Mouse (Mus musculus): ENCODE results near the gene Tex38.
A peak's percentile ranks its signal among the peaks of the same experiment; 100 is the strongest.

The Tex38 gene

GRCm38 (mm10) chr4:115780918-115781317, at the start of gene Tex38:
Gene Tex38 (minus strand): TSS chr4:115781018.
- no peak for DNase-seq (ENCODE audit: low read depth, low spot score)

DNA sequence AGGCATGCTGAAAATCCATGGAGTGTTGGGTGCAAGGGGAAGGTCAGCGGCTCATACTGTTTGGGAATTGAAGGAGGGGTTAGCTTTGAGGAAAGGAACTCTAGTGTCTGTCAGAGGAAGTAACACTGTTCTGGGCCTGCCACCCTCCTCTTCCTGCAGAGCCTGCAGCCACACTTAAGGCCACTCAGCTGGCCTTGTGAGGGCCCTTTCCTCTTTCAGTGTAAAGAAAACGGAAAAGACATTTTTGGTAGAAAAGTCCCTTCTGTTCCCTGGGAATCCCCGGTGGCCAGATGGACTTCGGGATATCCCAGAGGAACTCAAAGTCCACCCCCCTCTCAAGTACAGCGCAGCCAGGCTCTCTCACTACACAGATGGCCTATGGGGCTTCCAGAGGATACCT, 49.7 kb upstream of the Tex38 start:
- DNase-seq (ENCODE audit: low read depth, low spot score), result no peak

GRCm38 (mm10) chr4:115828572-115828902, 47.7 kb upstream of the Tex38 start:
- no peak for DNase-seq (ENCODE audit: low read depth, low spot score)

DNA sequence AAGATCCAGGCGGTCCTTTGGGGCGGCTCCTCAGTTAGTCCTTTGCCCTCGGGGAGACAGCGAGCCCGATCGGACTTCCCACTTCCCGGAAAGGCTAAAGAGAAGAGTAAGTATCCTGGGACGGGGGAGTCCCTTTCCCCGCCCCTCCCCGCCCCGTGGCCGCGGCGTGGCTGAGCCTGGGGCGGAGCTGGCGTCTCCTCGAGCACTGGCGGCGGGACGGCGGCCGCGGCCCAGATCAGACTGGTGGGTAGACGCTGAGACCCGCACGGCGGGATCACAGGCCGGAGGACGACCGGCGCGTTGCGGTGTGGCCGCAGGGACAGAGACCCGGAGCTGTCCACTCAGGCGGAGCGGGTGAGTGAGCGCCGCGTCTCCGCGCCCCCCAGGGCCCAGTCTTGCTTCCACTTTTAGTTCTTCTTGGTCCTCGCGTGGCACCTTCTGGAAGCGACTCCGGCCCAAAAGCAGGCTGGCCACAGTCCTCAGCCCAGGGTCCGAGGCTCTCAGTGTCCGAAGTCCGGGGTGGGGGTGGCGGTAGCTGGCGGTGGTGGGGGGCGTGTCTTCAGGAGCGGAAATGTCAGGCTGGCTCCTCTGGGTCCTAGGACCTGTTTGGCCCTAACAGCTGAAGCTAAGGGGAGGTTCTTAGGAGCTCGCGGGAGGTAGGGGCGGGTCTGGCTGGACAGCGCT, 47.2 kb upstream of the Tex38 start, which contains the start of gene Mob3c:
Mob3c (plus strand) TSS at position 205 of the 684 bp plus-strand sequence.
- peak; percentile 30 for DNase-seq (ENCODE audit: low read depth, low spot score)

DNA sequence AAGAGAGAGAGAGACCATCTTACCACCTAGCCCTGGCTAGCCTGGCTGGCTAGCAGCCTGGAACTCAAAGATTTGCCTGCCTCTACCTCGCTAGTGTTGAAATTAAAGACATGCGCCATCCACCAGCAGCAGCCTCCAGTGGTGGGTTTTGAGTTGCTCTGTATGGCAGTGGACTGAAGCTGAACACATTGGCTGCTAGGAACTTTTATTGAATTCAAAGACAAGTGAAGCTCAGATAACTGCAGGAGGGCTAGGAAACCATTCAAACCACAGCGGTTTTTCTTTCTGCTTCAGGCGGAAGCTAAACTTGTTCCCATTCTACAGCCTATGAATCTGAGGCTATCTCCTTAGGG, 46.7 kb upstream of the Tex38 start:
- DNase-seq (ENCODE audit: low read depth, low spot score), result no peak

DNA sequence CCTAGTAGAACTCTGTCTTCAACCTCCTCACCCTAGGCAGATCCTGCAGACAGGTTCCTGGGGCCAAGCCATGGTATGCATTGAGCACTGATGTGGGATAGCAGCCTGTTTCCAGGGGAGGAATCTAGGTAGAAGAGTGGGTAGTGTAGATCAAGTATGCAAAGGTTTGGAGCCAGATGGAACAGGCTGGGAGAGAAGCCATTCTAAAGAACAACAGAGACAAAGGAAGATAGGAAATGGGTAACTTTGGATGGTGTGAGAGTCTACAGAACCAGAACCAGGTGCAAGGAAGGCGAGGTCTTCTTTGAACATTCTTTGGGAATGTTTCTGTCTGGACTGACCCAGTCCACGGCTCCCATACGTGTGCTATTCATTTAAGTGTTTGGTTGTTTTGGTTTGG, 46.2 kb upstream of the Tex38 start:
- DNase-seq (ENCODE audit: low read depth, low spot score), result no peak

- no peak for DNase-seq (ENCODE audit: low read depth, low spot score)
These were observed 44.5 kb upstream of the Tex38 start for GRCm38 (mm10) chr4:115825271-115825670.

DNA sequence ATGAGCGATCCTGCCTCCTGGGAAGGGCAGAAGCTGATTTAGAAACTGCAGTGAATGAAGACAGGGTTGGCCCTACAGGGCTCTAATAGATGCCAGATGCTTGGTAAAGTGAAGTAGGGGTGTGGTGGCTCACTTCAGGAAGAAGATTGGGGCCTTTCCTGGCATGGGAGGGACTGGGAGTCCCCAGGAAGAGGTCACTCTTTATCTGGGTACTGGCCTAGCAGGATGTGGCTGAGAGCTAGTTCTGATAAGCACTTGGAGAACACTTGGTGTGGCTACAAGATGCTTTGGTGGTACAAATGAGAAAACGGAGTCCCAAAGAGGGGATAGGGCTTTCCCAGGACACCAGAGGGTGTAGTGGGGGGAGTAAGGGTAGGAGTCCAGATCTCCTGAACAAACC, 43.4 kb upstream of the Tex38 start:
- DNase-seq (ENCODE audit: low read depth, low spot score), result no peak

- DNase-seq (ENCODE audit: low read depth, low spot score), result no peak
These were observed 41.1 kb upstream of the Tex38 start for GRCm38 (mm10) chr4:115821928-115822327.

DNA sequence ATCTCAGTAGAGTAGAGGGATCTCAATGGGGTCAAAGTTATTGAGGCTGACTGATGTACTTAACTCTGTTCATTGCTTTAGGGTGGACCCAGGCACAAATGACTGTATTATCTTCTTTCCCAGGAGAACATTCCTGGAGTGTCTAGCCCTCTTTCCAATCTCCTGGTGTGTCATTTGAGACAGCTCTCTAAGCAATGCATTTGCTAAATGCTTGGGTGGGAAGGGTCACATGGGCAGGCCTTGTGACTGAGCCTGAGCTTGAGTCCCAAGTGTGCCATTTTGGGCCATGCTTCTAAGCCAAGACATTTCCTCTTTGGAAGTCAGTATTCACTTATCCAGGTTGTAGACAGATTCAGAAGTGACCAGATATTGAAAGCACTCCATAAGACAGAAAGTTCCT, 40.6 kb upstream of the Tex38 start:
- no peak for DNase-seq (ENCODE audit: low read depth, low spot score)

DNA sequence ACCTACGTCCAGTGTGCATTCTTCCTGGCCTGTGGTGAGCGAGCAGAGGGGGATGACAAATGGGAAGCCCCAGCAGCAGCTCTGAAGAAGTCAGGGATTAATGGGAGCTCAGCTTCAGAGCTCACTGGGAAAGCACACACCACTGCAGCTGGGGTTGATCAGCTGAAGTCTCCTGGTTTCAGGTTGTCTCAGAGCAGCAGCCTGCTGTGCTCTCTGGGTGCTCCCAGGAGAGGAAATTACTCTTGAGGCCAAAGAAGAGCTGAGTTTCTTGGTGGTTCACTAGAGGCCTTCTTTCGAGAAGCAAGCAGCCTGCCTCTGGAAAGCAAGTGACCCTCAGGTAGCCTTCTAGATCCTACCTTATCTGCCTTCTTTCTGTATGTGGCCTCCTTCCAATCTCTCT, 40.1 kb upstream of the Tex38 start:
- DNase-seq (ENCODE audit: low read depth, low spot score), result no peak

- DNase-seq (ENCODE audit: low read depth, low spot score), result no peak
These were observed 39.4 kb upstream of the Tex38 start for GRCm38 (mm10) chr4:115820199-115820598.

DNA sequence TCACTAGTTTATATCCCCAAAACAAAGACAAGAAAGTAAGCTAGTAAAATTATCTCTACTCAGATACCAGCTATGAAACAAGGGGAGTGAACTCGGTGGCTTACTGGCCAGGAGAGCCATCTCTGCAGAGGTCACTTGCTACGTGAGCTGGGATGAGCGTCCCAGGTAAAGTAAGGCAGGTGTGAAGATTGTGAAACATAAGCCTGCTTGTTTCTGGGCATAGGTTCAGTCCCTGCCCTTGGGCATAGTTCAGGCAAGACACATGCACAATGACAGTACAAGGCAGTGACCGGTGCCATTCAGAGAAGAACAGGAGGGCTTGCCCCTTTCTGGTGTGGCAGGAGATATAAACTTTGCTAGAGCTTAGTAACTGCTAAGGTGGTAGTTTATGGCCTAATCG, 34.8 kb upstream of the Tex38 start:
- no peak for DNase-seq (ENCODE audit: low read depth, low spot score)

DNA sequence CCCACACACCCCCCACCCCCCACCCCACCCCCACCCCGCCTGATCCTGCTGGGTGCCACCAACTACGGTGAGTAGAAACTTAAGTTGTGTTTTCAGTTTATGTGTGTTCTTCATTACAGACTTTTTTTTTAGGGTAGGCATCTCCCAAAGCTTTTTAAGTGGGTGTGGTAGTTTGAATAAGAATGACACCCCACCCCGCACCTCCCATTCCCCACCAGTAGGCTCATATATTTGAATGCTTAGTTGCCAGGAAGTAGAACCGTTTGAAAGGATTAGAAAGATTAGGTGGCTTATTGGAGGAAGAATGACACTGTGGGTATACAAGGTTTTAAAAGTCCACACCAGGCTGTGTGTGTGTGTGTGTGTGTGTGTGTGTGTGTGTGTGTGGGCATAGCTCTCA, 31.5 kb upstream of the Tex38 start:
- no peak for DNase-seq (ENCODE audit: low read depth, low spot score)

DNA sequence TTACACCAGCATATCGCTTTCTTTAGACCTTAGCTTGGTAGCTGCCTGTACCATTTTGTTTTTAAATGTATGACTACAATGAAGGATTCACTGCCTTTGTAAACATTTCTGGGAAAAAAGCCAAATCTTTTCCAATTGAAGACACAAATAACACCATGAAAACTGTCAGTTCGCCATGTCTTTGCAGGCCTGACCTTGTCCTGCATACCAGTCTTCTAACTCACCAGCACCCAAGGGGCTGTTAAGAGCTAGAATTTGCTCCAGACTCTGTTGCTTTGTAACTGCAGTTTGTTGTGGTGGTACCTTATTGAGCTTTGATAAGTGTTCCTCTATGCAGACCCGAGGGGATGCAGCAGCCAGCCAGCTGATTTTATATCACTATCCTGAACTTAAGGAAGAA, 19.2 kb upstream of the Tex38 start:
- DNase-seq (ENCODE audit: low read depth, low spot score), result no peak

GRCm38 (mm10) chr4:115795360-115795759, 14.5 kb upstream of the Tex38 start:
- no peak for DNase-seq (ENCODE audit: low read depth, low spot score)

- DNase-seq (ENCODE audit: low read depth, low spot score), result no peak
These were observed 10.0 kb upstream of the Tex38 start for GRCm38 (mm10) chr4:115790864-115791263.

DNA sequence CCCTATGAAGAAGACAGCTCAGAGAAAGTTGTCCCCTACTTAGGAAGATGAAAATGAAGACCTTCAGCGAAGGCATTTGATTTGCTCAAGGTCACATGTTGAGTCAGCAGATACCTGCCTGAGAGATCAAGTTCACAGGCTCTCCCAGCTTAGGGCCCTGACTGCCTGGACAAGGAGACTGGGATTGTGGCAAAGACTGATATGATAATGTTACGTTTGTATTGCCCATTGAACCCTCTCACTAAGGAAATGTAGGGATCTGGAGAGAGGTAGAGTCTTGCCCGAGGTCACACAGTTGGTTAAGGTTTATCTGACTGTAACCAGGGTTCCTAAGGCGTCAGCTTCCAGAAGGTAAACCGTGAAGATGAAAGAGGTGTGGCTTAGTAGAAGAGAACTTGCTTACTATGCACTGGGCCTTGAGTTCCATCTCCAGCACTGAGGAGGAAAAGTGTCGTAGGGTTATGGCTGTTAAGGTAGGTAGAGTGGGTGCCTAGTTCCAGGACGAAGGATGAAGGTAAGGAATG, 4.8 kb upstream of the Tex38 start:
- DNase-seq (ENCODE audit: low read depth, low spot score), result no peak

DNA sequence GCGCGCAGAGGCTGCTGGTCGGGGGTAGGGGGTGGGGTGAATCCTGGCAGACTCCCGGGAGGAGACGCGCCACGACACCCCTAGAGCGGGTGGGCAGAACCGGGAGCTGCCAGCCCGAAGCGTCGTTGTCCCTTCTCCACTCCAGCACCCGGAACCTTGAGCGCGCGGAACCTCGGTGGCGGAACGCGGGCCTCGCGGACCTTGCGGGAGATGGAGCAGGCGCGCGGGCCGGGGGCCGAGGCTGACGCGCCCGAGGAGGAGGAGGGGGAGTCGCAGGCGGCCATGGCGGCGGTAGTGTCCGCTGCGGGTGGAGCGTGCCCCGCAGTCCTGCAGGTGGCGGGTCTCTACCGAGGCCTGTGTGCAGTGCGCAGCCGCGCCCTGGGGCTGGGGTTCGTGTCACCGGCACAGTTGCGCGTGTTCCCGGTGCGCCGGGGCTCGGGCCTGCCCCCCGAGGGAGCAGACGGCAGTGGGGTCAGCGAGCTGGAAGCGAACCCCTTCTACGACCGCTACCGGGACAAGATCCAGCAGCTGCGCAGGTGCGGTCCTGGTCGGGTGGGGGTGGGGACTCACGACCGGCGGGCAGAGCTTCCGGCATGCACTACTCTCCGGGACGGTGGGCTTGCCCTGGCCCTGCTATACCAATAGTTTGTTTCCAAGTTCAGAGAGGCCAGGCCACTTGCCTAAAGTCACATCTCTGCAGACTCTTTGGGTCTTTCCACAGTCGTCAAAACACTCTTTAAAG, 4.1 kb upstream of the Tex38 start, which contains the start of gene Atpaf1:
Atpaf1 (plus strand) TSS at position 44 of the 742 bp plus-strand sequence.
- DNase-seq (ENCODE audit: low read depth, low spot score), result peak; percentile 43

DNA sequence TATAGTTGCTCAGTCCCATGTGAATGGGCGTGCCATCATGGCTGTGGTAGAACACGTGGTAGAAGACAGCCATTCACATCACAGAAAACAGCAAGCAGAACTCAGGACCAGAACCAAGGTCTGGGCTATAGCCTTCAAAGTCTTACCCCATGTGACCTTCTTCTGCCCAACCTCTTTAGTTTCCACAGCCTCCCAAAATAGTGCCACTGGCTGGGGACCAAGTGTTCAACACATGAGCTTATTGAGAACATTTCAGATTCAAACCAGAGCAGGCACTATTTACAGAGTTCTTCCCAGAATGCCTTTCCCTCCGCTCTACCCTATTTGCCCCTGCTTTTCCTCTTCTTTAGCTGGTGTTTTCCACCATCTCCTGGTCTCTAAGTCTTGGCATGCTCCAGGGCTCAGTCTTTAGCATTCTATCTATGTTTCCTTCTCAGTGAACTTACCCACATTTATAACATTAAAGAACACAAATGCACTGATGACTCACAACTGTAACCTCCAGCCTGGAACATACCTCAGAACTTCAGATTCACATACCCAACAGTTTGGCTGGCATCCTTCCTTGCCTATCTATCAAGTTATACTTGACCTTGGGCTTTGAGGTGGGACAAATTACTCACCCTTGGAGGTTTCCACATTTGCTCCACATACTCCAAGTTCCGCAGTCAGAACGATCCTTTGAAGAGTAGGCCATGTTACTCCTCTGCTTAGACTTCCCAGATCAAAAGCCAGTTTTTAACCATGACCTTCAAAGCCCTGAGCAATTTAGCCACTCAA, 1.4 kb upstream of the Tex38 start:
- no peak for DNase-seq (ENCODE audit: low read depth, low spot score)

DNA sequence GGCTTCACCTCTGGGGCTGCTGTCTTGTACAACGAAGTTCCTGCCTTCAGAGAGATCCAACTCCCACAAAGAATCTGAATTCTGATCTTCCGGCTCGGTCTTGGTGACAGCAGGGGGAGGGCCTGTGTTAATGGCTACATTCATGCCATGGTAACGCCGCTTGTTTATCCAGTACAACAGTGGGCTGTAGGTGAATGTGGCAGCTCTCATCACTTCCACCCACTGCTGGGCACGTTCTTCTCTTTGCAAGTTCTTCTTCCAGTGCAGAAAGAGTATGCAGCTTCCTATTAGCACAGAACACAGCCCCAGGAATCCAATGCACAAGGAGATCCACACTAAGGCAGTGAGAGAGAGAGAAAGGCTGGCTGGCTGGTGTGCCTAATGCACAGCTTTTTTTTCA, 549 bp downstream of the Tex38 start:
- DNase-seq (ENCODE audit: low read depth, low spot score), result no peak

DNA sequence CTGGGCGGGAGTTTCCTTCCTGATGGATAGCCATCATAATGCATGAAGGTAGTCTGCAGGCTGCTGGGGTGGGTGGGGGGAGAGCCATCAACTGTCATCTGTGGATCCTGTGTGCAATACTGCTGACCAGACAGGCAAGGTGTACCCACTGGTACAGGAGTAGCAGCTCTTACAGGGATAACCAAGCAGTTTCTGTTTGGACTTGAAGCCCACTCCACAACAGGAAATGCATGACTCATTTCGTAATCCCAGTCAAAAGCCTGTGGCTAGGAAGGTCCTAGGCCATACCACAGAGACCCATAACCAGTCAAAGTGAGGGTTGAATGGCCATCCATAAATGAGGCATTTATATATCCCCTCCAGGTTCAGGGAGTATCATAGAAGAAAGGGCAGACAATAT, 3.2 kb downstream of the Tex38 start:
- DNase-seq (ENCODE audit: low read depth, low spot score), result no peak

Measured in retina, adult 2 months (tissue).